Mouse (Mus musculus): Measurements from ENCODE around the gene Dmrtc2.

GRCm38 (mm10) chr7:24869080-24869479 is 777 bp upstream of the Dmrtc2 start:
- TF ChIP-seq POLR2A (IDR thresholded peaks at IDR 0.05; ENCODE audit: borderline replicate concordance, control insufficient read depth, low read depth, low read length) (no peak), CTCF (IDR thresholded peaks at IDR 0.05; ENCODE audit: control insufficient read depth, insufficient read depth, low read length) (no peak)
